Mouse (Mus musculus): ENCODE measurements around the gene Trpm4.

The Trpm4 gene

DNA sequence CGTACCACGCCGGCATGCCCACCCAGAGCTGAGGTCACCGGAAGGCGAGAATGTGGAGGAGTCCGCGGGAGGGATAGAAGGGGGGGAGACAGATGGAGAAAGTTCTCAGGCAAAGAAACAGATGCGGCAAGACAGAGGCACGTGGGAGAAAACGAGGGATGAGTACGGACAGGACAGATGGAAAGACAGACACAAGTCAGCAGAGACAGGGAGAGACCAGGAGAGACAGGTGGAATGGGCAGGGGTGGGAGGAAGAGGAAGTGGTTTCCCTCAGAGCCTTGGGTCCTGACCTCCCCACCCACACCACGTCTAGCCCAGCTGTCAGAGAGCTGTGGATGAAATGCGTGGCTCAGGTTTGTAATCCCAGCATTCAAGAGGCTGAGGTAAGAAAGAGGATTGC lies 13.3 kb upstream of the Trpm4 start:
- DNase-seq (ENCODE audit: low spot score in 2 of 2): no peak

DNA sequence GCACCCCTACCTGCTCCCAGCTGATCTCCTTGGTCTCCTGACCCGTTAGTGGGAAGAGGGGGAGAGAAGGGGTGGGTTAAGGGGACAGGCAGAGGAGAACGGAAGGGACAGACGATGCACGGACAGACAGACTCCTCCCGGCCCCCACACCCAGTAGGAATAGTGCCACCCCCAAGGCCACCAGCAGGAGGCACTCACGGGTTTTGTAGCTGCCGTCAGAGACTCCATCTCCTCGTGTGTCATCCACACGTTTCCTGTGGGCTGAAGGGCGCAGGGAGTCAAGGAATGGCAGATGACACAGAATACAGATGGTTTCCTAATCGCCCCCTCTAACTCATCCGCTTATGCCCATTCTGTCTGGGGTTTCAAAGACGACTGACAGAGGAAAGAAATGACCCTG lies 10.0 kb upstream of the Trpm4 start:
- no peak for DNase-seq (ENCODE audit: low spot score in 2 of 2)

DNA sequence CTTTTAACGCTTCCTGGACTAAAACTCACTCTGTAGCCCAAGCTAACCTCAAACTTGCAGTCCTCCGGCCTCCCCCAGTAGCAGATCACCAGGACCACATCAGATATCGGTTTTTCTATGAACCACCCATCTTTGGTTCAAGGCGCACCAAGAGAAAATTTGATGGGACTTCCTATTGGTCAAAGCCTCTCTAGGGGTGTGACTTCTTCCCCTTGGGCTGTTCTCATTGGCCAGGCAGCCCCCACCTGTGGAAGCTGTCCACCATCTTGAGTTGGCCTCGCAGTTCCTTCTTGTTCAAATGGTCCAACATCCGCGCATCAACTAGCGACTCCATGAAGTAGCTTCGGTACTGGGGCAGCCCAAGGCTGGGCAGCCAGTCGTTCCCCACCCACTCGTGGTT lies 8.5 kb upstream of the Trpm4 start:
- DNase-seq (ENCODE audit: low spot score in 2 of 2): no peak

DNA sequence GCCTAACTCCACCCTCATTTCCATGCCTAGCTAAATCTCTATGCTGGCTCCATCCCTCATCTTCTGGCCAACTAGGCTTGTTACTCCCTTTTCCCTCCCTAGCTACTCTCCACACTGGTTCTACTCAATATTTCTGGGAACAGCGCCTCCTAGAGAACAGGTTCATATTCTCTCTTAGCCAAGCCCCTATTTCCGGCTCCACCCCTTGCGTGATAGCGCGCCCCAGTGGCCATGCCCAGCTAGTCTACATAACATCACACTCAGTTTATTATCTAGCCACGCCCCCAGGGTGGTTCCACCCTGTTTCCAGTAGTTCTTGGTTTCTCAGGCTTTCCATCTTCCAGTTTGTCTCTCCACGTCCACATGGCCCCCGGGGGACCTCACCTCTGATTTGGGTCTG lies 7.7 kb upstream of the Trpm4 start:
- peak; percentile 68 to 75 for DNase-seq (ENCODE audit: low spot score in 2 of 2)

DNA sequence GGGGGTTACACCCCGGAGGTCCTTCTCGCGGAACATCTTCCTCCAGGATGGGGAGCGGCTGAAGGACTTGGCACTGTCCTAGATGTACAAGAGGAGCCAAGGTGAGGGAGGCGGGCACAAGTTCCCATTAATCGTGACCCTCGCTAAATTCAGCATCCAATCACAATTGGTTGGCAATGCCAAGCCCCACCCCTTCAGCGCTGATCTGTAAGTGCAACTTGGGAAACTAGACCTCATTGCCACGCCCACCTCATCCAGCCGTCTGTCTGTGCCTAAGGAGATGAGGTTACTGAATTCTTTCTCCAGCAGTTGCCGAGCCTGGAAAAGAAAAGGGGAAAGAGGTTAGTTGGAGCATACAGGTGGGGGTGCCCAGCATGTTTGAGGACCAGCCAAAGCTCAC lies 7.1 kb upstream of the Trpm4 start:
- peak in 1 of 2 experiments; percentile 18 for DNase-seq (ENCODE audit: low spot score in 2 of 2)

DNA sequence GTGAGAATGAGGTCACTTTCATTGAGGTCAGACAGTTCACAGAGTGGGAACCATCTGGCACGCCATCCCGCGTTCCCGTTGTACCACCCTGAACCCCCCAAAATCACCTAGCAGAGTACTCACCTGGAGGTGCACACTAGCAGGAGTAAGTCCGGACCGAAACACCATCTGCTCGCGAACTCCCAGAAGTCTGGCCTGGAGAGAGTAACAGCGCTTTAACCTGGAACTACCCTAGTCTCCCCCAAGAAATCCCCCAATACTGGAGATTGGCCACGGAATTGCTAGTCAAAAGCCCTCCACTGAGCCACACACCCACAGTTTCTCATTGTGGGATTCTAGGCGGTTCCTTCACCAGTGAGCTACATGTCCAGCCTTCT lies 6.5 kb upstream of the Trpm4 start:
- DNase-seq (ENCODE audit: low spot score in 2 of 2): no peak

DNA sequence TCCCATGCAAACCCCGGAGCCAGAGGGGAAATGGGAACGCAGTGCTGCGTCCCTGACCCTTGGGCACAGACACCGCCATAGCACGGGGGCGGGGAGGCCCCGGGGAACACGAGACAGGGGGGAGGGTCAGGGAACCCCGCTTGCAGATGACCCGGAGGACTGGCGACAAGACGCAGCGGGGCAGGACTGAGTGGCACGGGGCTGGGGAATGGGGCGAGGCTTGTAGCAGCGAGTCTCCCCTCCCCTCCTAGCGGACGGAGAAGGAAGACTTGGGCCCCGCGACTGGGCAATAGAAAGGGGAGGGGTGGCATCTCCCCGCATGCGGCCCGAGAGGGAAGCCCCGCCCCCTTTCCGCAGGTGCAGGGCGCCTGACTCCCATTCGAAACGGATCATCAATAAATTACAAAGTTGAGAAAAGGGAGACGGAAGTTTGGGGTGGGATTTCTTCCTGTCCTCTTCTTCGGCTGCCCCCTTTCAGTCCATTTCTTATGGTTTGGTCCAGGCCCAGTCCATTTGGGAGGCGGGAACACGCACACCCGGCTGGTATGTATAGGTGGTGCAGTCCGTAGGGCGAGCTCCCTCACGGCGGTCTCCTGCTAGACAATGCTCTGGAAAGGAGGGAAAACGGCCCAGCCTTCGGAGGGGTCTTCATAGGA lies 6.0 kb upstream of the Trpm4 start:
- DNase-seq (ENCODE audit: low spot score in 2 of 2): peak; percentile 65

DNA sequence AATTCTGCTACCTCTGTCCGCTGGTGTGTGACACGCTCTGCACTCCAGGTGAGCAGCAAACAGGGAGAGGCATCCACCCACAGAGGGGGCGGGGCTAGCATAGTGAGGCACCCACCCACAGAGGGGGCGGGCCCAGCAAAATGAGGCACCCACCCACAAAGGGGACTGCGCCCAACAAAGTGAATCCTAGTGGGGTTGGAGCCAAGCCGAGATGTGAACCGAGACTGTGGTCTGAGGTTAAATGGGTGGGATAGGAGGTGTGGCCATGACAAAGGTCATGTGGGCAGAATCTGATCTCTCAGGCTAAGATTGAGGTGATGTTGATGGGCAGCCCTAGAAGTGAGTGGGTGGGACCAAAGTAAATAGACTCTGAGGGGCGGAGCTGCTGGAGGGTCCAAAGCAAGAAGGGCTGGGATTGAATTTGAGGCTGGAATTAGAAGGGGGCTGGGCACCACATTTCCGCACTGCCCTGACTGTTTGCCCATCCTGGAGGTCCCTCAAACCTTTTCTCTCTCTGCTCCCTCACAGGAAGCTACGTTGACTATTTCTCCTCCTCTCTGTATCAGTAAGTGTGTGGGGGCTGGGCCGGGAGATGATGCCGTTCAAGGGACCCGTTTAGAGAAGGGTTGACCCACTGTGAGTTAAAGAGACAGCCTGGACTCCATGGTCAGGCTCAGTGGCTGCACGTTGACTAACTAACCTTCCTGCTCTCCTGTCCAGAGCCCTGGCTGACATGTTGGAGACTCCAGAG lies 4.8 kb upstream of the Trpm4 start:
- peak; percentile 53 to 60 for DNase-seq (ENCODE audit: low spot score in 2 of 2)

DNA sequence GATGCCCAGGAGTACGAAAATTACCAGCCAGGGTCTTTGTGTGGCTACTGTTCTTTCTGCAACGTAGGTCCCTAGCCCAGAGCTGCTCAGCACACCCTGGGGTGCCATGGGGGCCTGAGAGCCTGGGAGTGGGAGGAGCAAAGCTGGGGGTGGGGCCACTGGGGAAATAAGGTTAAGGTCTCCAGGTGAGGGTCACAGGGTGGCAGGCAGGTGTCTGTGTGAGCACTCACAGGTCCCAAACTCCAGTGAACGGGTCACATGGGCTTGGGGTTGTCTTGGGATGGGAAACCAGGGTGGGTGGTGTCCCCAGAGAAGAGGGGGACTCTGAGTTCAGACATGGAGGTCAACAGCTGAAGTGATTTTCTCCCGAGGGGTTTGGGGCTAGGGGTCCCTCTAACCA lies 3.9 kb upstream of the Trpm4 start:
- no peak for DNase-seq (ENCODE audit: low spot score in 2 of 2)

DNA sequence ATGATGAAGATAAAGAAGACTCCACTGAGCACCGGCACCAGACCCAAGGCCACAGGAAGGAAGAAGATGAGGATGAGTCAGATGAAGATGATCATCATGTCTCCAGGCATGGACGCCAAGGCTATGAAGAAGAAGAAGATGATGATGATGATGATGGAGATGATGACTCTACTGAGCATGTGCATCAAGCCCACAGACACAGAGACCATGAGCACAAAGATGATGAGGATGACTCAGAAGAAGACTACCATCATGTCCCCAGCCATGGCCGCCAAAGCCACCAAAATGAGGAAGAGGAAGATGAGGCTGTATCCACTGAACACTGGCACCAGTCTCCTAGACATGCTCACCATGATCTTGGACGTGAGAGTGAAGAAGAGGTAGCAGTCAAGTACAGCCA lies 2.7 kb upstream of the Trpm4 start:
- no peak for DNase-seq (ENCODE audit: low spot score in 2 of 2)

DNA sequence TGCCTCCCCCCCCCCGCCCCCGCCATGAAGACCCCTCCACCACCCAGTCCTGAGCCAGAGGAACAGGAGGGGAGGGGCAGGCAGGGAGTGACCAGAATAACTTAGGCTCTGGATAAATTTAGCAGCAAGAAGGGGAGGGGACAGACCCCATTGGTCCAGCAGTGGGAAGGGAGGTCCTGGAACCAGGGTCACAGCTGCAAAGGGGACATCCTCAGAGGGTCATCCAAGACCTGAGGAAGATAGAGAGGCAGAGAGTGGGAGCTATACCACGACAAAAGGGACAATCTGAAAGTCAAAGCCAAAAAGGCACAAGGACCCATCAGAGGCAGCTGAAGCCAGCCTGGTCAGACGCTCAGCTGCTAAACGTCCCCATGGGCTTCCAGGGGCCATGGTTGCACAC lies 1.5 kb upstream of the Trpm4 start, which contains the start of gene Hrc:
Gene Hrc (plus strand): TSS at position 235 of the 400 bp plus-strand sequence.
- DNase-seq (ENCODE audit: low spot score in 2 of 2): no peak

DNA sequence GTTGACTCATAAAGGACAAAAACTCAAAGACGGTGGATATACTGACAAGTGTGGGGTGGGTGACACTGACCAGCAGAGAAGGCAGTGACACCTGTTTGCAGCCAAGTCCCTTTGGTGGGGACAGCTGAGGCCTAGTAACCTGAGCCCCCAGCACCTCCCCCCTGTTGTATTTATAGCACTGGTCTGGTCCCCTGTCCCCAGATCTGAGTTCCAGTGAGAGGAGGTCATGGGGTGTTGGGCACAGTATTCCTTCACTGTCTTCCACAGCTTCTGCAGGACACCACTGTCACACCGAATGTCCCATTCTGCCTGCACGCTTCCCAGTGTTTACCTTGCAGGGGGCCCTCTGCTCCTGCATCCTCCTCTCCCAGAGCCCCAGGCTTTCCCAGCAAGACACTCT lies 1.0 kb upstream of the Trpm4 start:
- no peak for DNase-seq (ENCODE audit: low spot score in 2 of 2)

DNA sequence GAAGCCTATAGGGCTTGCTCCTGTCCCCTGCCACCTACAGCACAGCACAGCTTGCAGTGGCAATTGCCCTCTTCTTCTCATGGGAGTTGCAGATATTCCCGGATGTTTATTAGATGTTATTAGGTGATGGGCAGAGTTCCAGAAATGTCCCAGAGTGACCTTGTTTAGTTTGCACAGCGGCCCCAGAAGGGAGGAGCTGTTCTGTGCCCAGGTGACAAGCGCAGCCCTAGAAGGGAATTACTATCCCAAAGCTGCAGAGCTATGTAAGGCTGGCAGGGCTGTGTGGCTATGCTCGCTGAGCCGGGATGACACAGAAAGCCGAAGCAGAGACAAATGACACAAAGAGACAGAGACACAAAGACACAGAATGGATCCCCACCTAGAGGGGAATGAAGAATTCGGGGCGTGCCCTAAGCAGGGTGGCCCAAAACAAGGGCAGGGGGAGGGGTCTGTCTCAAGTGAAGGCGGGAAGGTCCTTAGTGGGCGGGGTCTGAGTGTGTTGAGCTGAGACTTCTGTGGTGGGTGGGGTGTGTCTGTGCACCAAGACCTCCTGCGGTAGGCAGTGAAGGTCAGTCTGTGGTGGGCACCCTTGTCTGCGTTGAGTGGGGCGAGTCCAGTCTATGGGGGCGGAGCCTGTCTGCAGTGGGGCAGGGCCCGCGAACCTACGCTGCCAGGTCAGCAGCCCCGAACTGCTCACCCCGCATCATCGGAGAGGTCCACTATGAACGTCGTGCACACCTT lies 725 bp downstream of the Trpm4 start:
- peak; percentile 49 to 61 for DNase-seq (ENCODE audit: low spot score in 2 of 2)

DNA sequence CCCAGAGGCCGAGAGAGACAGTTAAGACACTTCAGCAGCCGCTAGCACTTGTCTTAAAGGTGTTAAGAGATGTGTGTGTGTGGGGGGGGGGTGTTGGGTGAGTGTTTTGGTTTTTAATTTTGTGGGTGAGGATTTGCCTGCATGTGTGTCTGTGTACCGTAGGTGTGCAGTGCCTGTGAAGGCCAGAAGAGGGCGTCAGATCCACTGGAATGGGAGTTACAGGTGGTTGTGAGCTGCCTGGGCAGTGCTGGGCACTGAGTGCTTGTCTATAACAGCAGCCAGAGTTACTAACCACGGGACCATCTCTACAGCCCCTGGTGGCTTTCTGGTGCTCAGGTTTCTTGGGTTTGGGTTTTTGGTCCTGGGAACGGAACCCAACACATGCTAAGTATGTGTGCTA lies 2.1 kb downstream of the Trpm4 start:
- DNase-seq (ENCODE audit: low spot score in 2 of 2): no peak

DNA sequence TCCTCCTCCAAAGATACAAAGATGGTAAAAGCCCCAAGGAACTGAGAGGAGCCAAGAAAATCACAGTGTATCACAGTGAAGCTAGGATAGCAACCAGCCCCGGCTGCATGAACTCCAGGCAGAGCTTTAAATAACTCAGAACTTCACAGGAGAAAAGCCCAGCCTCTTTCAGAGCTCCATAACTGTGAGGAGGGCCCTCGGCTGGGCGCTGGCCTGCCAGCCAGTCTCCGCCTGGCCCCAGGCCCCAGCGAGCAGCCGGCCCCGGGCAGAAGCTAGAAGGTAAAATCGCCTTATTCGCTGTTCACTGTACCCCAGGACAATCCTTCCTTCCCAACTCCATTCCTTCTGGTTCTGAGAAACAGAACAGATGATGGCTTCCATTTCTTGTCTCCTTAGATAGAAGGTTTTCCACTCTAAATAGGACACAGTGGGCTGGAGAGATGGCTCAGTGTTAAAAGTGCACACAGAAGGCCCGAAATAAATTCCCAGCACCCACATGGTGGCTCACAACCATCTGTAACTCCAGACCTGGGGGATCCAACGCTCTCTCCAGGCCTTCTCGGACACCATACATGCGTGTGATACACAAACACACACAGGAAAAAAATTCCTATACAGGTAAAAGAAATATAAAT lies 4.6 kb downstream of the Trpm4 start:
- DNase-seq (ENCODE audit: low spot score in 2 of 2): no peak

DNA sequence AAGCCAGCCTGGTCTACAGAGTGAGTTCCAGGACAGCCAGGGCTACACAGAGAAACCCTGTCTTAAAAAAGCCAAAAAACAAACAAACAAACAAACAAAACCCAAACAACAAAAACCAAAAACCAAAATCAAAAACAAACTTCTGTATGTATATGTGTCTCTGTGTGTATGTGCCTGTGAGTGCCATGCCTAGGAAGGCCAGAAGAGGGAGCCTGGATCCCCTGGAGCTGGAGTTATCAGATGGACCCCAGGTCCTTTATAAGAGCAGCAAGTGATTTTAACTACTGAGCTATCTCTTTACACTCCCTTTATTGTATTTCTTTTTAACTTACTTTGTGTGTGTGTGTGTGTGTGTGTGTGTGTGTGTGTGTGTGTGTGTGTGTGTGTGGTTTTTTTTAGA lies 7.8 kb downstream of the Trpm4 start:
- no peak for DNase-seq (ENCODE audit: low spot score in 2 of 2)

DNA sequence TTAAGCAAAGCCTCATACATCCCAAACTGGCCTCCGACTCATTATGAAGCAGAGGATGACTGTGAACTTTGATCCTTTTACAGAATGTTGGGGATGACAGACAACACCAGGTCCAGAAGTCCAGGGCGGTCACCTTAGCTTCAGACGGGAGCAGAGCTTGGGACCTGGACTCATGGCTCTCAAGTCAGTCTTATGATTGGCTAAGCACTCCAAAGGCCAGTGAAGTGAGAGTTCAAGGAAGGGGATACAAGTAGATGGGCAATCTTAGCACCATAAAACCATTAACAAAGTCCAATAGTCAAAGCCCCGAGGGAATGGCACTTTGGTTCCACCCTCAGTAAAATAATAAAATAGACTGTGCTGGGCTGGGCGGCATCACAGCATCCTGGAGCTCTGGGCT lies 10.5 kb downstream of the Trpm4 start:
- no peak for DNase-seq (ENCODE audit: low spot score in 2 of 2)

DNA sequence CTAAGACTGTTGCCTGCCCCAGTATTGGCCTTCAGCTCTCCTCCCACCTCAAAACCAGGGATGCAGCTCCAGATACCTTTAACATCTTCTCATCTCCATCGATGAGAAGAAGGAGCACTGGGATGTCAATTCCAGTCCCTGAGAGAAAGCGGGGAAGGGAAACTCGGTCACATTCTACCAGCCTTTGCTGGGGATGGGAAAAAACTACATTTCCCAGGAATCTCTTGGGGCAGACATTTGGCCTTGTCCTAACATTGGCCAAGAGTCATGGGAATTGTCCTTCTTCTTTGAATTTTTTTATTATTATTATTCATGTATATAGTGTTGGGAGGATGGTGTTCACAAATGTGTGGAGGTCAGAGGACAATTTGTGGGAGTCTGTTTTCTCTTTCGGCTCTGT lies 11.3 kb downstream of the Trpm4 start:
- no peak for DNase-seq (ENCODE audit: low spot score in 2 of 2)

DNA sequence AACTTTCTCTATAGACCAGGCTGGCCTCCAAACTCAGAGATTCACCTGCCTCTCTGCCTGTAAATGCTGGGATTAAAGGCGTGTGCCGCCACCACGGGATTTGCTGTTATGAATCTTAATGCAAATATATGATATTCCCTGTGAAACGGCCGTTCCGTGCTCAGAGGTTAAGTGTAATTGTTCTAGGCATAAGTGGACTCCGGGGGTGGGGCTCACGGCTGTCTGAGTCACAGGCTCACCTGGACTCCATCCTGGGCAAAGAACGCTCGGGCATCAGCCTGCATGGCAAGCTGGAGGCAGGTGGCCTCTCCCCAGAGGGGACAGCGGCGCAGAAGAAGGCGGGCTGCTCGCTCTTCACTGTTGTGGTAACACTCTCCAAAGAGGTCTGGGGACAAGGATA lies 17.0 kb downstream of the Trpm4 start:
- DNase-seq (ENCODE audit: low spot score in 2 of 2): no peak

DNA sequence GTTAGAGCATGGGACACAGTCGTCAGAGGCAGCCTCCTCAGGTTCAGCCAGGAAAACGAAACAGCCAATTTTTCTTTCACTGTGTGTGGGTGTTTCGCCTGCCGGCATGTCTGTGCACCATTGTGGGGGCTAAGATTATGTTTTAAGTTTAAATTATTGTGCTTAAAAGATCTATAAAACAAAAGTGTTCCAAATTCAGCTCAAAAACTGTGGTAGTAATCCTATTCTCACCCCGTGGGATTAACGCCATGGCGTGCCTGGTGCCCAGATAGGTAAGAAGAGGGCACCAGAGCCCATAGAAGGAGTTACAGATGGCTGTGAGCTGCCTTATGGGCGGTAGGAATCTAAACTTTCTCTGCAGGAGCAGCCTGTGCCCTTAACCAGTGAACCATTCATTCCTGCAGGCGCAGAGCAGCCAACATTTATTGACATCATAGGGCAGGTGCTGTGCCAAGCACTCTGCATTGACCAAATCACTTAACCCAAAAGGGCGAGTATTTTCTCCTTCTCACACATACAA lies 18.3 kb downstream of the Trpm4 start:
- DNase-seq (ENCODE audit: low spot score in 2 of 2): no peak

DNA sequence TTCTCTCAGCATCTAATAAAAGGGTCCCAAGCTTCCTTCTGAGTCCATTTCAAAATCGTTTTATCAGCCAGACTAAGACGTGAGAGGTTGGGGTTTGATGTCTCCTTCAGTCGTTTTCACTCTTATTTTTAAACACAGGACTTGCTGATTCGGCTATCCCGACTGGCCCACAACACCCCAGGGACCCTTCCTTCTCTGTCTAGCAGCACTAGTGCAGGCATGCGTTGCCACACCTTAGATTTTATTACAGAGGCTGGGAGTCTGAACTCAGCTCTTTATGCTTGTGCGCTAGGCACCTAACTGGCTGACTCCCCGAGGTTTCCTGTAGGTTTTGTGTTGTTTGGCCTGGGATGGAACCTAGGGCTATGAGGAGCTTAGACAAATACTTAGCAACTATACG lies 20.1 kb downstream of the Trpm4 start:
- DNase-seq (ENCODE audit: low spot score in 2 of 2): no peak

Measured in urinary bladder, postnatal 36 days (tissue).